Mouse (Mus musculus) liver, embryonic 14.5 days (tissue): ENCODE measurements at regions not wholly inside any gene's neighbourhood (a gene's known extent, or its start where the extent isn't known, plus 50 kb on each side); places are given as distances from the start of the nearest gene placed in this dataset.
A peak's percentile ranks its signal among the peaks of the same experiment; 100 is the strongest.
"Not testable (repeated sequence)": the region's sequence is repeated elsewhere in the genome, so short reads cannot be mapped to it uniquely, and the experiment has no call there.

ENCODE experiments used
- ATAC-seq: fragments of 200-750 bp; cut with Nextera tagmentation; 2 replicates; pipeline ENCODE4 v1.8.0; 2017; ENCODE audit warnings: moderate number of reproducible peaks, mild to moderate bottlenecking, moderate library complexity; ENCODE audit not compliant: insufficient read depth
- DNase-seq, 3 experiments: peaks; one replicate each; pipeline ENCODE4 v3.0.0-alpha.2; 2012 to 2013; ENCODE audit warnings: low read depth in 3 of 3, low spot score in 3 of 3
- H3K27ac ChIP-seq: fragments of 300-500 bp; sonication (generic); 2 replicates; pipeline ENCODE4 v1.5.1; 2014; ENCODE audit warnings: moderate library complexity, mild to moderate bottlenecking, control low read depth, inconsistent platforms
- H3K27me3 ChIP-seq: fragments of 300-500 bp; sonication (generic); 2 replicates; pipeline ENCODE4 v1.6.1; 2014; ENCODE audit warnings: mild to moderate bottlenecking, low read length, moderate library complexity; ENCODE audit not compliant: control insufficient read depth, insufficient read depth
- H3K36me3 ChIP-seq: fragments of 300-500 bp; sonication (generic); replicated peaks from 2 replicates; pipeline ENCODE4 v1.6.1; 2014; ENCODE audit warnings: low read depth; ENCODE audit not compliant: control insufficient read depth, insufficient read depth
- H3K4me1 ChIP-seq, 2 experiments: fragments of 200-500 bp in 1 of 2; fragments of 300-500 bp in 1 of 2; sonication (generic) in 1 of 2; replicated peaks; 2 replicates each; pipeline ENCODE4 v1.6.1; 2012 to 2014; ENCODE audit warnings: antibody characterized with exemption in 1 of 2, inconsistent platforms in 1 of 2, low read length in 1 of 2; ENCODE audit not compliant: control insufficient read depth in 2 of 2, insufficient read depth in 2 of 2
- H3K4me2 ChIP-seq: fragments of 300-500 bp; sonication (generic); 2 replicates; pipeline ENCODE4 v1.6.1; 2014; ENCODE audit warnings: low read depth, mild to moderate bottlenecking, control low read depth, moderate library complexity
- H3K4me3 ChIP-seq, 2 experiments: fragments of 200-500 bp in 1 of 2; fragments of 300-500 bp in 1 of 2; sonication (generic) in 1 of 2; 2 replicates each; pipeline ENCODE4 v1.5.1; 2012 to 2014; ENCODE audit warnings: low read depth in 2 of 2, low read length in 2 of 2, mild to moderate bottlenecking in 2 of 2, control low read depth in 1 of 2, inconsistent platforms in 1 of 2, moderate library complexity in 1 of 2; ENCODE audit not compliant: insufficient read depth in 1 of 2
- H3K9ac ChIP-seq: fragments of 300-500 bp; sonication (generic); replicated peaks from 2 replicates; pipeline ENCODE4 v1.6.1; 2014; ENCODE audit warnings: mild to moderate bottlenecking, control low read depth, moderate library complexity
- H3K9me3 ChIP-seq: fragments of 300-500 bp; sonication (generic); 2 replicates; pipeline ENCODE4 v1.6.1; 2016; ENCODE audit warnings: low read length, mixed read lengths; ENCODE audit not compliant: control insufficient read depth
- CTCF ChIP-seq: IDR thresholded peaks from 2 replicates; pipeline ENCODE4 v1.5.1; 2016; ENCODE audit warnings: antibody characterized with exemption, low read depth, control low read depth
- EP300 ChIP-seq: IDR thresholded peaks from 2 replicates; pipeline ENCODE4 v1.6.1; 2016; ENCODE audit warnings: antibody characterized with exemption, low read depth
- WGBS: fragments of 180-500 bp; shearing (Covaris S2); extraction: QIAGEN DNeasy Blood & Tissue Kit; methylation state at CpG from one replicate; pipeline ENCODE4 v1.1.7; 2014; ENCODE audit not compliant: insufficient replicate concordance; 5-methylcytosine and 5-hydroxymethylcytosine counted together

DNA sequence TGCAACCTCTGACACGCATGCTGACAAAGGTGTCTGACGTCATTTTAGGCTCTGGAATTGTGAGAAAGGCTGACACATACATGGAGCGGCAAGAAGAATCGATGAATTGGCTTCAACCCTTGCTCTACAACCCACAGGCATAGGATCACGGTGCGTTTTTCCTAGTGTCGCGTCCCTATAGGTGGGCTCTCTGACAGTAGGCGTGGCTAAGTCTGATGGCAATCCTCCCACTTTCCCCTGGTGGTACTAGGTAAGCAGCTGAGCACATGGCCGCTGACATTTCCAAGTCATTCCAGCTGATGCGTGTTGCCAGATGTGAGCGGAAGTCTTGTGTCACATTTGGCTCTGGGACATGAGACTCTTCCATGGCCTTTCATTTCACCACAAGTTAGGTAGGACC lies 89.1 kb upstream of the Mdm1 start:
- no peak overlapping the region for H3K9ac ChIP-seq
- no peaks in the 10 kb centered on the region for H3K36me3 ChIP-seq
- TF ChIP-seq EP300 (no peak), CTCF (no peak)
- H3K4me1 ChIP-seq: peaks cover 0 to 11% of the 10 kb centered on the region in 2 experiments; a peak in 2 of 4 replicates
- no peak overlapping the region for H3K4me3 ChIP-seq
- WGBS: 54% methylated on average over 12 of the region's 12 CpGs
- DNase-seq (no peak), ATAC-seq (no peak)
- no peaks in the 10 kb centered on the region for H3K27me3 ChIP-seq
- H3K27ac ChIP-seq: no peak overlapping the region
- H3K4me2 ChIP-seq: no peak overlapping the region
- H3K9me3 ChIP-seq: no peaks in the 10 kb centered on the region

DNA sequence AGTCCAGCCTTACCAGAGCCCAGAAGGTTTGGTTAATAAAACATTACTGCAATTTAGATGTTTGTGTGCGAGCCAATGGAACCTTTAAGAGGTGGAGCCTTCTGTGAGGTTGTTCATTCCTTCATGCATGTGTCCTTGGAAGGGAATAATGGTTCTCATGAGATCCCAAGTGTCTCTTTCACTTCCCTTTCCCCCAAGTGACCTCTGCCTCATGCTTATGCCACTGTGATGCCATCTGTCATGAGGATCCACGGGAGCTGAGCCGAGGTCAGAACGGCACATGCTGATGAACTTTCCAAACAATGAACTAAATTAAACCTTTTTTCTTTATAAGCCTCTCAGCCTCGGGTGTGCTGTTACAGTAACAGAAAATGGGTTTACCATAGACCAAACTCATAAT lies 88.6 kb upstream of the Mdm1 start:
- H3K4me2 ChIP-seq: no peak overlapping the region
- no peak overlapping the region for H3K9ac ChIP-seq
- DNase-seq (no peak), ATAC-seq (no peak)
- no peaks in the 10 kb centered on the region for H3K27me3 ChIP-seq
- 65% methylated on average over 5 of the region's 5 CpGs for WGBS
- no peak overlapping the region for H3K27ac ChIP-seq
- TF ChIP-seq CTCF (no peak), EP300 (no peak)
- peaks cover 0 to 11% of the 10 kb centered on the region in 2 experiments; a peak in 2 of 4 replicates for H3K4me1 ChIP-seq
- H3K9me3 ChIP-seq: no peaks in the 10 kb centered on the region
- no peaks in the 10 kb centered on the region for H3K36me3 ChIP-seq
- H3K4me3 ChIP-seq: no peak overlapping the region

DNA sequence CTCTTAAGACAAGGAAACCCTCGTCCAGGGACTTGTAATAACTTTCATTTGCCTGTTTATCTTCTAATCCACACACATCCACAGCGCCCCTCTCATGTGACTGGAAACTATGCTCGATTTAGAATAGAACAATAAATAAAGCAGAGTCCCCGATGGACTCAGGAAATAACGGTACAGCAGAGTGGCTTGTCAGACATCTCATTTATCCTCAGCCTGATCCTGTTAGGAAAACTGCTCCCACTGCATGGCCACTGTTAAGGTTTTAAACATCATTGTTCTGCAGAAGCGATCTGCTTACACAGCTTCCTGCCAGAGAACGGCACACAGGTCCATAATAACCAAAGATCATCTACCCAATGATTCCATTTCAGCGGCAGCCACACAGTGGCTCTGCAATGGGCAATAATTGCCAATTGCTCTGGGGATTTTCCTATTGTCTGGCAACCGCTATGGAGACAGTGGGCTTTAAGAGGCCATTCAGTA lies 84.8 kb upstream of the Mdm1 start:
- DNase-seq (no peak), ATAC-seq (no peak)
- no peak overlapping the region for H3K9ac ChIP-seq
- TF ChIP-seq EP300 (no peak), CTCF (no peak)
- 0 out of 4 replicates have a peak, but pooled peaks cover 0 to 4% of the 10 kb centered on the region in 2 experiments for H3K4me1 ChIP-seq
- no peaks in the 10 kb centered on the region for H3K9me3 ChIP-seq
- H3K27ac ChIP-seq: no peak overlapping the region
- H3K4me3 ChIP-seq: no peak overlapping the region
- no peaks in the 10 kb centered on the region for H3K36me3 ChIP-seq
- no peaks in the 10 kb centered on the region for H3K27me3 ChIP-seq
- no peak overlapping the region for H3K4me2 ChIP-seq
- WGBS: 29% methylated on average over 9 of the region's 9 CpGs

DNA sequence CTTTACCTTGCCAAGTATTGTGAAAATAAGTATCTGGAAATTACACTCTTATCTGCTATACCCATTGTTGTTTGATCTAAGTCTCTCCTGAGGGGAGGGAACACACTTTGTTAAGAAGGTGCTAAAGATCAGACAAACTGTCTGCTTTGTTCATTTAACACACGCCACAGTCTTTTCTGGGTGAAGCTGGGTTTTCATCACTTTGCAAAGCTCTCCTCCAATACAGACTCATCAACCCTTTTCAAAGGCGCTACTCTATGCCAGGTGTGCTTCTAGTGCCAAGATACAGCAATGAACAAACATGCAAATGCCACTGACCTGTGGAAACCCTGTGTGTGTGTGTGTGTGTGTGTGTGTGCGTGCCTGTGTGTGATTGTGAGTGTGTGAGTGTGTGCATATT lies 84.1 kb upstream of the Mdm1 start:
- no peak for ATAC-seq
- Histone ChIP-seq H3K4me2 (no peak overlapping the region), H3K36me3 (no peaks in the 10 kb centered on the region), H3K9me3 (no peaks in the 10 kb centered on the region), H3K4me3 (no peak overlapping the region), H3K9ac (no peak overlapping the region), H3K4me1 (no peaks in the 10 kb centered on the region), H3K27me3 (no peaks in the 10 kb centered on the region), H3K27ac (no peak overlapping the region)
- TF ChIP-seq CTCF (no peak), EP300 (no peak)
- DNase-seq: no peak
- 61% methylated on average over 3 of the region's 3 CpGs for WGBS

DNA sequence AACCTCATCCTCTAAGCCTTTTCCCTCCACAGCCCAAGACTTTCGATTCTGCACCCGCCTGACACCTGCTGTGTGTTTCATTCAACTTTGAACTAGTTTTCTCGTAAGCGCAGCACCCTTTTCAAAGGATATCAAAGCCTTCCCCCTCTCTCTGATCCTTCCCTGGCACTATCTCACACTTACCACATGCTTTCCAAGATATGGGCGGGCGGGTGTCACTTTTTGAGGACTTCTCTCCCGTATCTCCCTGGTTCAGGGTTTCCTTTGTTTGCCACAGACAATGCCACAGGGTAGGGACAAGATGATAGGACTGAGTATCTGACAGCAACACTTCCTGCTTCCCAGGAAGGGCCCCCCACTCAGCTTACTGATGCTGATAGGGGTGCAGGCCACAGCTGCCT lies 76.8 kb upstream of the Mdm1 start:
- peak; percentile 96 for ATAC-seq
- H3K27ac ChIP-seq: no peak overlapping the region
- H3K27me3 ChIP-seq: no peaks in the 10 kb centered on the region
- H3K9ac ChIP-seq: no peak overlapping the region
- 17% methylated on average over 7 of the region's 7 CpGs for WGBS
- H3K4me2 ChIP-seq: no peak overlapping the region
- H3K9me3 ChIP-seq: no peaks in the 10 kb centered on the region
- DNase-seq: peak; percentile 44 to 75 (median 74)
- peaks cover 0 to 8% of the 10 kb centered on the region in 2 experiments; a peak in 2 of 4 replicates for H3K4me1 ChIP-seq
- TF ChIP-seq CTCF (no peak), EP300 (peak; percentile 77)
- no peak overlapping the region for H3K4me3 ChIP-seq
- H3K36me3 ChIP-seq: no peaks in the 10 kb centered on the region

DNA sequence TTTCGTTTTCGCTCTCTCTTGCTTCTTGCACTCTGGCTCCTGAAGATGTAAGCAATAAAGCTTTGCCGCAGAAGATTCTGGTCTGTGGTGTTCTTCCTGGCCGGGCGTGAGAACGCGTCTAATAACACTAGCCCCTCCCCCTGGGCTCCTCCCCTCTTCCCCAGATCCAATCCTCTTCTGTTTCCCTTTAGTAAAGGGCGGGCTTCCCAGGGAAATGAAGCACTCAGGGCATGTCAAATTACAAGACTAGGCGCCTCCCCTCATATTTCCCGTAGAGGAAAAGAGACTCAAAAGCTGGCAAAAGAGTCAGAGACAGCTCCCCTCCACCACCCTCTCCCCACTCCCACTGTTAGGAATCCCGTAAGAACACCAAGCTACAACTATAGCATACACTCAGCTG lies 65.3 kb upstream of the Mdm1 start:
- 85% methylated on average over 8 of the region's 11 CpGs for WGBS
- H3K4me3 ChIP-seq, DNase-seq, H3K4me2 ChIP-seq, ATAC-seq, H3K36me3 ChIP-seq, H3K9me3 ChIP-seq, H3K9ac ChIP-seq, H3K27me3 ChIP-seq, H3K4me1 ChIP-seq, H3K27ac ChIP-seq: not testable (repeated sequence)
